Mouse (Mus musculus): ENCODE measurements around the gene Fam110a.

DNA sequence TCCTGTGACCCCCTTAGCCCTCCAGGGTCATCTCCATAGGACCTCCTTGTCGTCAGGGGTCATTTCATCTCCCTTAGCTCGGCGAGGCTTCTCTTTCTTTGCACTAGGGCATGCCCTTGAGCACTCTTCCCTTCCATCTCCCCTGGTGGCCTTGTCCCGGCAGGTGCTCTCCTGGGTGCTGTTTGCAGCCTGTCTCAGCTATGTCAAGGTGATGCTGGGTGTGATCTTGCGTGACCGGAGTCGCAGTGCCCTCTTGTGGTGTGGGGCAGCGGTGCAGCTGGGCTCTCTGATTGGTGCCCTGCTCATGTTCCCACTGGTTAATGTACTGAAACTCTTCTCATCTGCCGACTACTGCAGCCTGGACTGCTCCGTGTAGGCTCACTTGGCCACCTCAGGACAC lies 27.8 kb upstream of the Fam110a start:
- TF ChIP-seq CTCF (conservative IDR thresholded peaks at IDR 0.05; ENCODE audit: low read length) (peak; percentile 65), POU5F1 (IDR thresholded peaks at IDR 0.05; ENCODE audit: borderline replicate concordance, low read length) (no peak), NANOG (IDR thresholded peaks at IDR 0.05; ENCODE audit: borderline replicate concordance, low read length) (no peak)
